Mouse (Mus musculus): ENCODE measurements around the gene Cers5. TPM values are rescaled to one million over a fixed set of nuclear protein-coding genes. Genes with fewer than 3 reads are reported as not detected.
"Not testable (repeated sequence)": the region's sequence is repeated elsewhere in the genome, so short reads cannot be mapped to it uniquely, and the experiment has no call there.

The Cers5 gene
- total RNA-seq (2018; cell fraction: chromatin; rRNA removed): 10 to 100 TPM; 11.1 to 77.2 (median 45.3) TPM
- total RNA-seq (2018; cell fraction: cytosol; rRNA removed): 10 to 100 TPM; 20.4 to 46.7 (median 31.2) TPM
- total RNA-seq (2018; cell fraction: nucleus; rRNA removed): 10 to 100 TPM; 12.9 to 83.5 (median 40.7) TPM
- 30.6 to 52.5 TPM (median 40.5 TPM) in 3 replicates for polyA plus RNA-seq (2018)

- peak within 1 kb of the TSS; percentile 67 for H3K4me3 ChIP-seq (ENCODE audit: inconsistent target)
- H3K36me3 ChIP-seq (ENCODE audit: inconsistent target): not testable (repeated sequence)
- H3K79me2 ChIP-seq (ENCODE audit: inconsistent target): peaks cover 35% of the 10 kb centered on the region
- H3K27ac ChIP-seq: peak within 1 kb of the TSS; percentile 62
These were observed at the start of gene Cers5 for GRCm38 (mm10) chr15:99772881-99772924. Gene Cers5, minus strand, starts transcription at chr15:99772885.

GRCm38 (mm10) chr15:99819621-99820279, 47.1 kb upstream of the Cers5 start:
- WGBS (ENCODE audit: missing documents): 52% methylated on average over 14 of the region's 14 CpGs
- peak overlapping the region; percentile 75 for H3K27ac ChIP-seq
- H3K36me3 ChIP-seq (ENCODE audit: inconsistent target): no peaks in the 10 kb centered on the region
- H3K79me2 ChIP-seq (ENCODE audit: inconsistent target): peaks cover 50% of the 10 kb centered on the region
- peak overlapping the region; percentile 53 for H3K4me3 ChIP-seq (ENCODE audit: inconsistent target)

- Histone ChIP-seq H3K27ac (peak overlapping the region; percentile 75), H3K36me3 (ENCODE audit: inconsistent target) (no peaks in the 10 kb centered on the region), H3K79me2 (ENCODE audit: inconsistent target) (peaks cover 51% of the 10 kb centered on the region), H3K4me3 (ENCODE audit: inconsistent target) (peak overlapping the region; percentile 53)
- 78% methylated on average over 6 of the region's 6 CpGs for WGBS (ENCODE audit: missing documents)
These were observed 46.4 kb upstream of the Cers5 start for GRCm38 (mm10) chr15:99819109-99819440.

GRCm38 (mm10) chr15:99818321-99819108, 45.8 kb upstream of the Cers5 start:
- peak overlapping the region; percentile 53 for H3K4me3 ChIP-seq (ENCODE audit: inconsistent target)
- H3K27ac ChIP-seq: peak overlapping the region; percentile 75
- peaks cover 57% of the 10 kb centered on the region for H3K79me2 ChIP-seq (ENCODE audit: inconsistent target)
- 77% methylated on average over 13 of the region's 13 CpGs for WGBS (ENCODE audit: missing documents)
- no peaks in the 10 kb centered on the region for H3K36me3 ChIP-seq (ENCODE audit: inconsistent target)

- 59% methylated on average over 8 of the region's 8 CpGs for WGBS (ENCODE audit: missing documents)
- H3K36me3 ChIP-seq (ENCODE audit: inconsistent target): no peaks in the 10 kb centered on the region
- H3K79me2 ChIP-seq (ENCODE audit: inconsistent target): peaks cover 66% of the 10 kb centered on the region
- peak overlapping the region; percentile 75 for H3K27ac ChIP-seq
- peak overlapping the region; percentile 53 for H3K4me3 ChIP-seq (ENCODE audit: inconsistent target)
These were observed 44.9 kb upstream of the Cers5 start for GRCm38 (mm10) chr15:99817343-99818235.

GRCm38 (mm10) chr15:99815999-99816398, 43.3 kb upstream of the Cers5 start:
- no peaks in the 10 kb centered on the region for H3K36me3 ChIP-seq (ENCODE audit: inconsistent target)
- WGBS (ENCODE audit: missing documents): 91% methylated on average over 4 of the region's 4 CpGs
- no peak overlapping the region; the same call in 1 of the 2 replicates for H3K27ac ChIP-seq
- H3K79me2 ChIP-seq (ENCODE audit: inconsistent target): peaks cover 82% of the 10 kb centered on the region
- no peak overlapping the region for H3K4me3 ChIP-seq (ENCODE audit: inconsistent target)

GRCm38 (mm10) chr15:99814554-99815260, 42.0 kb upstream of the Cers5 start:
- 59% methylated on average over 22 of the region's 24 CpGs for WGBS (ENCODE audit: missing documents)
- H3K36me3 ChIP-seq (ENCODE audit: inconsistent target): no peaks in the 10 kb centered on the region
- no peak overlapping the region for H3K4me3 ChIP-seq (ENCODE audit: inconsistent target)
- H3K79me2 ChIP-seq (ENCODE audit: inconsistent target): peaks cover 89% of the 10 kb centered on the region
- H3K27ac ChIP-seq: peak overlapping the region; percentile 61

GRCm38 (mm10) chr15:99813639-99814038, 41.0 kb upstream of the Cers5 start:
- WGBS (ENCODE audit: missing documents): 96% methylated on average over 6 of the region's 6 CpGs
- no peaks in the 10 kb centered on the region for H3K36me3 ChIP-seq (ENCODE audit: inconsistent target)
- no peak overlapping the region for H3K27ac ChIP-seq
- no peak overlapping the region for H3K4me3 ChIP-seq (ENCODE audit: inconsistent target)
- H3K79me2 ChIP-seq (ENCODE audit: inconsistent target): peaks cover 88% of the 10 kb centered on the region

- Histone ChIP-seq H3K27ac (no peak overlapping the region), H3K36me3 (ENCODE audit: inconsistent target) (peaks cover 4% of the 10 kb centered on the region; the same call in 1 of the 2 replicates), H3K4me3 (ENCODE audit: inconsistent target) (no peak overlapping the region), H3K79me2 (ENCODE audit: inconsistent target) (peaks cover 88% of the 10 kb centered on the region)
- WGBS (ENCODE audit: missing documents): 91% methylated on average over 7 of the region's 7 CpGs
These were observed 39.4 kb upstream of the Cers5 start for GRCm38 (mm10) chr15:99812097-99812496.

GRCm38 (mm10) chr15:99807776-99808735, 35.4 kb upstream of the Cers5 start:
- Histone ChIP-seq H3K27ac (no peak overlapping the region), H3K36me3 (ENCODE audit: inconsistent target) (peaks cover 21% of the 10 kb centered on the region), H3K79me2 (ENCODE audit: inconsistent target) (peaks cover 59% of the 10 kb centered on the region), H3K4me3 (ENCODE audit: inconsistent target) (no peak overlapping the region)
- WGBS (ENCODE audit: missing documents): 96% methylated on average over 21 of the region's 21 CpGs

- Histone ChIP-seq H3K79me2 (ENCODE audit: inconsistent target) (peaks cover 40% of the 10 kb centered on the region), H3K4me3 (ENCODE audit: inconsistent target) (no peak overlapping the region), H3K27ac (no peak overlapping the region), H3K36me3 (ENCODE audit: inconsistent target) (peaks cover 21% of the 10 kb centered on the region)
- WGBS (ENCODE audit: missing documents): 81% methylated on average over 7 of the region's 7 CpGs
These were observed 33.5 kb upstream of the Cers5 start for GRCm38 (mm10) chr15:99806171-99806570.

GRCm38 (mm10) chr15:99805673-99806072, 33.0 kb upstream of the Cers5 start:
- peaks cover 21% of the 10 kb centered on the region for H3K36me3 ChIP-seq (ENCODE audit: inconsistent target)
- WGBS (ENCODE audit: missing documents): 61% methylated on average over 4 of the region's 4 CpGs
- H3K4me3 ChIP-seq (ENCODE audit: inconsistent target): no peak overlapping the region
- no peak overlapping the region for H3K27ac ChIP-seq
- peaks cover 35% of the 10 kb centered on the region; the same call in 1 of the 2 replicates for H3K79me2 ChIP-seq (ENCODE audit: inconsistent target)

- WGBS (ENCODE audit: missing documents): 6% methylated on average over 6 of the region's 6 CpGs
- Histone ChIP-seq H3K27ac (0 out of 2 replicates have a peak overlapping the region, but pooled peaks have one; percentile 1), H3K36me3 (ENCODE audit: inconsistent target) (peaks cover 34% of the 10 kb centered on the region), H3K79me2 (ENCODE audit: inconsistent target) (peaks cover 12% of the 10 kb centered on the region; the same call in 1 of the 2 replicates), H3K4me3 (ENCODE audit: inconsistent target) (no peak overlapping the region)
These were observed 30.5 kb upstream of the Cers5 start for GRCm38 (mm10) chr15:99803186-99803644.

All from macrophage (primary cell).